Mouse (Mus musculus) myocyte (in vitro differentiated cells): ENCODE measurements around the gene Chd3. TPM values are rescaled to one million over a fixed set of nuclear protein-coding genes. Genes with fewer than 3 reads are reported as not detected.

Source experiments
- H3K27me3 ChIP-seq: one replicate; pipeline ENCODE4 v1.6.1; 2011; ENCODE audit not compliant: control insufficient read depth, insufficient read depth, insufficient read length
- H3K36me3 ChIP-seq: one replicate; pipeline ENCODE4 v1.6.1; 2011; ENCODE audit not compliant: control insufficient read depth, insufficient read depth
- H3K4me2 ChIP-seq: one replicate; pipeline ENCODE4 v1.6.1; 2011; ENCODE audit warnings: low read depth, control low read depth
- H3K4me3 ChIP-seq: one replicate; pipeline ENCODE4 v1.5.1; 2011; ENCODE audit warnings: mild to moderate bottlenecking, control low read depth, moderate library complexity
- H3K79me2 ChIP-seq: one replicate; pipeline ENCODE4 v1.6.1; 2011; ENCODE audit not compliant: control insufficient read depth, insufficient read depth
- H3ac ChIP-seq: one replicate; pipeline ENCODE4 v1.6.1; 2011; ENCODE audit not compliant: control insufficient read depth, insufficient read length
- CEBPB ChIP-seq: IDR thresholded peaks from 2 replicates; pipeline ENCODE4 v1.6.1; 2011; ENCODE audit warnings: mild to moderate bottlenecking, moderate library complexity; ENCODE audit not compliant: poor library complexity, insufficient read depth, severe bottlenecking
- E2F4 ChIP-seq: IDR thresholded peaks from one replicate; pipeline ENCODE4 v1.6.1; 2011; ENCODE audit warnings: mild to moderate bottlenecking, control low read depth, moderate library complexity; ENCODE audit not compliant: insufficient read depth
- MAX ChIP-seq: IDR thresholded peaks from one replicate; pipeline ENCODE4 v1.6.1; 2011; ENCODE audit warnings: low read depth, mild to moderate bottlenecking, control low read depth
- MYOD1 ChIP-seq, 3 experiments: IDR thresholded peaks; one replicate each; pipeline ENCODE4 v1.6.1; 2011; ENCODE audit warnings: control low read depth in 2 of 3, low read depth in 2 of 3, mild to moderate bottlenecking in 2 of 3, moderate library complexity in 1 of 3; ENCODE audit not compliant: insufficient read length in 2 of 3, control insufficient read depth in 1 of 3
- MYOG ChIP-seq, 3 experiments: IDR thresholded peaks; one replicate each; pipeline ENCODE4 v1.6.1; 2011; ENCODE audit warnings: control low read depth in 2 of 3, low read depth in 2 of 3, mild to moderate bottlenecking in 2 of 3; ENCODE audit not compliant: insufficient read length in 2 of 3, control insufficient read depth in 1 of 3, insufficient read depth in 1 of 3
- POLR2A ChIP-seq: IDR thresholded peaks from one replicate; pipeline ENCODE4 v1.6.1; 2011; ENCODE audit warnings: low read depth, mild to moderate bottlenecking, control low read depth, moderate library complexity; ENCODE audit not compliant: insufficient read length
- POLR2AphosphoS2 ChIP-seq: IDR thresholded peaks from one replicate; pipeline ENCODE4 v1.6.1; 2011; ENCODE audit warnings: low read depth, control low read depth; ENCODE audit not compliant: insufficient read length
- REST ChIP-seq: IDR thresholded peaks from one replicate; pipeline ENCODE4 v1.6.1; 2011; ENCODE audit warnings: mild to moderate bottlenecking, control low read depth, moderate library complexity; ENCODE audit not compliant: insufficient read depth, insufficient read length
- SRF ChIP-seq: IDR thresholded peaks from one replicate; pipeline ENCODE4 v1.6.1; 2011; ENCODE audit warnings: low read depth; ENCODE audit not compliant: control insufficient read depth, insufficient read length
- TCF12 ChIP-seq: IDR thresholded peaks from one replicate; pipeline ENCODE4 v1.6.1; 2011; ENCODE audit warnings: mild to moderate bottlenecking, control low read depth; ENCODE audit not compliant: poor library complexity, insufficient read depth, severe bottlenecking
- TCF3 ChIP-seq: IDR thresholded peaks from one replicate; pipeline ENCODE4 v1.6.1; 2011; ENCODE audit warnings: low read depth, control low read depth; ENCODE audit not compliant: insufficient read length
- USF1 ChIP-seq: IDR thresholded peaks from one replicate; pipeline ENCODE4 v1.6.1; 2011; ENCODE audit warnings: low read depth, mild to moderate bottlenecking, control low read depth, moderate library complexity
- polyA plus RNA-seq: library from polyadenylated mRNA; unstranded; fragments of >200 nt; fragmentation: generic; extraction: Trizol; gene quantifications from one replicate; pipeline ENCODE4 v1.2.1, GENCODE M21; 2012; ENCODE audit warnings: missing spikeins

Chd3 gene
- polyA plus RNA-seq, 1 experiment = 148 TPM

DNA sequence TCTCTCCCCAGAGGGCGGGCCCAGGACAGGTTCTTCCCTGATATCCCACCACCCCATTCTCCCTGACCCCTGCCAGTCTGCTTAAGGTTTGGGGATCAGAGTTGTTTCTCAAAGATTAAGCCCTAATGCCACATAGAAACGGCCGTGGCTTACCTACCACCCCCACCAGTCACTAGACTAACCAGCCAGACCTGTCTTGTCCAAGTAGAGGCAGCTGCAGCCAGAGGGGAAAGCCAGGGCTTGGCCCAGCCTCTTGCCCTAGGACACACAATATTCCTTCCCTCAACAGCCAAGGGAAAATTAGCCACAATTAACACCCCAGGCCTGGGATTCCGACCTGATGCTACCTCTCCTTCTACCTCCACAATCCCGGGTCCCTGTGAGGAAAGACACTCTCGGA lies 3.5 kb downstream of the Chd3 start:
- peaks cover 11% of the 10 kb centered on the region for H3K36me3 ChIP-seq
- H3K4me2 ChIP-seq = peak overlapping the region; percentile 99
- H3K79me2 ChIP-seq = peaks cover 13% of the 10 kb centered on the region
- TF ChIP-seq MYOD1 (IDR thresholded peaks at IDR 0.05; ENCODE audit: control insufficient read depth in 1 of 3, insufficient read length in 2 of 3, low read depth in 2 of 3) = peak in 1 of 3 experiments; percentile 18
- no peak for TF ChIP-seq TCF12
- no peak for TF ChIP-seq CEBPB
- H3K27me3 ChIP-seq = no peaks in the 10 kb centered on the region
- peak overlapping the region; percentile 56 for H3K4me3 ChIP-seq
- H3ac ChIP-seq = peak overlapping the region; percentile 2

GRCm38 (mm10) chr11:69364910-69365309 lies 4.3 kb downstream of the Chd3 start:
- no peak overlapping the region for H3ac ChIP-seq
- peak in 2 of 3 experiments; percentile 87 to 92 for TF ChIP-seq MYOD1 (IDR thresholded peaks at IDR 0.05; ENCODE audit: control insufficient read depth in 1 of 3, insufficient read length in 2 of 3, low read depth in 2 of 3)
- peak; percentile 58 for TF ChIP-seq TCF12
- no peak for TF ChIP-seq CEBPB
- TF ChIP-seq SRF = no peak
- peak; percentile 35 for TF ChIP-seq POLR2A
- no peak for TF ChIP-seq REST
- peak; percentile 38 to 94 (median 79) for TF ChIP-seq MYOG (IDR thresholded peaks at IDR 0.05; ENCODE audit: control insufficient read depth in 1 of 3, insufficient read depth in 1 of 3, insufficient read length in 2 of 3, low read depth in 2 of 3)
- peak; percentile 50 for TF ChIP-seq TCF3
- peaks cover 18% of the 10 kb centered on the region for H3K36me3 ChIP-seq
- H3K79me2 ChIP-seq = peaks cover 13% of the 10 kb centered on the region
- H3K4me3 ChIP-seq = peak overlapping the region; percentile 56
- peak overlapping the region; percentile 99 for H3K4me2 ChIP-seq
- H3K27me3 ChIP-seq = no peaks in the 10 kb centered on the region

- Histone ChIP-seq H3K4me3 (peak overlapping the region; percentile 56), H3K4me2 (peak overlapping the region; percentile 99), H3ac (no peak overlapping the region), H3K27me3 (no peaks in the 10 kb centered on the region), H3K79me2 (peaks cover 13% of the 10 kb centered on the region), H3K36me3 (peaks cover 18% of the 10 kb centered on the region)
- no peak for TF ChIP-seq POLR2AphosphoS2
- TF ChIP-seq REST = no peak
- no peak for TF ChIP-seq SRF
- no peak for TF ChIP-seq MAX
- TF ChIP-seq TCF3 = no peak
- TF ChIP-seq CEBPB = no peak
- TF ChIP-seq MYOG (IDR thresholded peaks at IDR 0.05; ENCODE audit: control insufficient read depth in 1 of 3, insufficient read depth in 1 of 3, insufficient read length in 2 of 3, low read depth in 2 of 3) = no peak
- TF ChIP-seq MYOD1 (IDR thresholded peaks at IDR 0.05; ENCODE audit: control insufficient read depth in 1 of 3, insufficient read length in 2 of 3, low read depth in 2 of 3) = no peak
- no peak for TF ChIP-seq TCF12
- TF ChIP-seq USF1 = no peak
- TF ChIP-seq E2F4 = no peak
- TF ChIP-seq POLR2A = no peak
These were observed 4.8 kb downstream of the Chd3 start for GRCm38 (mm10) chr11:69364376-69364775.

DNA sequence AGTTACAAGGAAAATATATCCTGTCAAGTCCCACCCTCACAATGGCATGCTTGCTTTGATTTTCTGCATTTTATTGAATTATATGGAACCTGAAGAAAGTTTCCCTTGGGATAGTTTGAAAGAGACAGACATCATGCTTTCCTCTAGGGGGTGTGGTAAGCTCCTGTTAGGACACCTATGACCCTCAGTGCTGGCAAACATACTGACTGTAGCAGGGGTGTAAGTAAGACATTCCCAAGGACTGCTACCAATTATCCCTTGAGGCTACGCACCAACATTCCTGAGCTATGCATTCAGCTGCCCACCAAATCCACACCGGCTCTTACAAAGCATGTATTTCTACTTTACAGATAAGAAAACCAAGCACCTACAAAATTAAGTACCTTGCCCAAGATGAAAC lies 6.7 kb downstream of the Chd3 start:
- TF ChIP-seq MYOD1 (IDR thresholded peaks at IDR 0.05; ENCODE audit: control insufficient read depth in 1 of 3, insufficient read length in 2 of 3, low read depth in 2 of 3) (no peak), POLR2AphosphoS2 (no peak), E2F4 (no peak), SRF (no peak), MYOG (IDR thresholded peaks at IDR 0.05; ENCODE audit: control insufficient read depth in 1 of 3, insufficient read depth in 1 of 3, insufficient read length in 2 of 3, low read depth in 2 of 3) (no peak), TCF12 (no peak), MAX (no peak), CEBPB (no peak), REST (no peak), POLR2A (no peak), USF1 (no peak), TCF3 (no peak)

GRCm38 (mm10) chr11:69362021-69362420 lies 7.2 kb downstream of the Chd3 start:
- Histone ChIP-seq H3K27me3 (no peaks in the 10 kb centered on the region), H3ac (no peak overlapping the region)

More for the DNA sequence above, 6.7 kb downstream of the Chd3 start:
- Histone ChIP-seq H3K79me2 (peaks cover 13% of the 10 kb centered on the region), H3K4me3 (no peak overlapping the region), H3K27me3 (no peaks in the 10 kb centered on the region), H3K4me2 (peak overlapping the region; percentile 3), H3K36me3 (peaks cover 18% of the 10 kb centered on the region), H3ac (no peak overlapping the region)

More at GRCm38 (mm10) chr11:69362021-69362420, 7.2 kb downstream of the Chd3 start:
- H3K4me2 ChIP-seq = peak overlapping the region; percentile 3
- peaks cover 21% of the 10 kb centered on the region for H3K36me3 ChIP-seq
- H3K79me2 ChIP-seq = peaks cover 13% of the 10 kb centered on the region
- no peak overlapping the region for H3K4me3 ChIP-seq
- TF ChIP-seq POLR2A = no peak
- TF ChIP-seq POLR2AphosphoS2 = no peak
- TF ChIP-seq MYOG (IDR thresholded peaks at IDR 0.05; ENCODE audit: control insufficient read depth in 1 of 3, insufficient read depth in 1 of 3, insufficient read length in 2 of 3, low read depth in 2 of 3) = peak in 2 of 3 experiments; percentile 96 to 97
- TF ChIP-seq TCF3 = peak; percentile 98
- peak in 2 of 3 experiments; percentile 98 to 99 for TF ChIP-seq MYOD1 (IDR thresholded peaks at IDR 0.05; ENCODE audit: control insufficient read depth in 1 of 3, insufficient read length in 2 of 3, low read depth in 2 of 3)
- TF ChIP-seq CEBPB = no peak
- TF ChIP-seq REST = no peak
- peak; percentile 86 for TF ChIP-seq TCF12
- TF ChIP-seq SRF = no peak
- TF ChIP-seq E2F4 = no peak
- TF ChIP-seq MAX = no peak
- TF ChIP-seq USF1 = no peak
